In genomic region chr6:115982889-115983288, GRCm38 (mm10) we compare ENCODE assay signal across 14 mouse cellular contexts. TPM values are rescaled to one million over a fixed set of nuclear protein-coding genes. Genes with fewer than 3 reads are reported as not detected.
DNase-seq lines count a peak whose midpoint lies in the region; ATAC-seq and TF ChIP-seq lines count a peak whose summit lies in the region.
"Had no signal": no experiment of that assay in that cellular context is flagged by ENCODE, and none has a peak within 500 bp of the region (broad histone marks: within the 10 kb centered on the region; RNA-seq: fewer than 3 reads in every experiment).

No protein-coding gene starts in this region.

- peak overlapping the region; percentile 53 for H3K4me3 ChIP-seq in gastrocnemius, adult 2 months
- H3K4me3 ChIP-seq in kidney, embryonic 15.5 days (replicated peaks): 0 out of 2 replicates have a peak overlapping the region, but pooled peaks have one; percentile 5
- no peak overlapping the region for H3K4me3 ChIP-seq in heart, embryonic 16.5 days (ENCODE audit: low read length)
- no peak overlapping the region for H3K4me3 ChIP-seq in limb, embryonic 14.5 days (replicated peaks; ENCODE audit: low read length)
- no peak overlapping the region for H3K4me3 ChIP-seq in forebrain, embryonic 16.5 days (replicated peaks; ENCODE audit: low read length)
- H3K4me3 ChIP-seq: forebrain, embryonic 15.5 days had no signal

- 0 out of 2 replicates have a peak overlapping the region, but pooled peaks have one; percentile 5 for H3K9ac ChIP-seq in kidney, embryonic 15.5 days
- no peak overlapping the region for H3K9ac ChIP-seq in heart, embryonic 16.5 days (ENCODE audit: low read length)
- 0 out of 2 replicates have a peak overlapping the region, but pooled peaks have one; percentile 13 for H3K9ac ChIP-seq in limb, embryonic 14.5 days (ENCODE audit: low read depth, low read length, severe bottlenecking)
- H3K9ac ChIP-seq in forebrain, embryonic 16.5 days (replicated peaks; ENCODE audit: low read depth, low read length): no peak overlapping the region
- H3K9ac ChIP-seq: forebrain, embryonic 15.5 days; liver, embryonic 14.5 days had no signal

- no peak for TF ChIP-seq CTCF in gastrocnemius, adult 2 months (IDR thresholded peaks at IDR 0.05)

- no peaks in the 10 kb centered on the region for H3K27me3 ChIP-seq in kidney, embryonic 15.5 days
- no peaks in the 10 kb centered on the region for H3K27me3 ChIP-seq in heart, embryonic 16.5 days (ENCODE audit: control insufficient read depth, insufficient read depth, low read length)
- no peaks in the 10 kb centered on the region for H3K27me3 ChIP-seq in limb, embryonic 14.5 days (ENCODE audit: control insufficient read depth, insufficient read depth, low read length)
- H3K27me3 ChIP-seq in forebrain, embryonic 16.5 days (replicated peaks; ENCODE audit: control insufficient read depth, insufficient read depth, low read length): no peaks in the 10 kb centered on the region
- H3K27me3 ChIP-seq: forebrain, embryonic 15.5 days had no signal

- peaks cover 22% of the 10 kb centered on the region; the same call in 1 of the 2 replicates for H3K36me3 ChIP-seq in kidney, embryonic 15.5 days
- no peaks in the 10 kb centered on the region for H3K36me3 ChIP-seq in heart, embryonic 16.5 days (ENCODE audit: control insufficient read depth, insufficient read depth)
- 0 out of 2 replicates have a peak, but pooled peaks cover 1% of the 10 kb centered on the region for H3K36me3 ChIP-seq in limb, embryonic 14.5 days (ENCODE audit: control insufficient read depth, insufficient read depth, low read length)
- H3K36me3 ChIP-seq in forebrain, embryonic 16.5 days (ENCODE audit: control insufficient read depth, insufficient read depth): no peaks in the 10 kb centered on the region
- H3K36me3 ChIP-seq: forebrain, embryonic 15.5 days had no signal

- 20% methylated on average over 7 of the region's 7 CpGs for WGBS in kidney, embryonic 15.5 days
- WGBS in heart, embryonic 16.5 days: 59% methylated on average over 7 of the region's 7 CpGs
- 65% methylated on average over 7 of the region's 7 CpGs for WGBS in limb, embryonic 14.5 days
- WGBS in forebrain, embryonic 16.5 days: 70% methylated on average over 7 of the region's 7 CpGs

- peak overlapping the region; percentile 84 for H3K27ac ChIP-seq in gastrocnemius, adult 2 months
- peak overlapping the region; percentile 91 for H3K27ac ChIP-seq in kidney, embryonic 15.5 days
- no peak overlapping the region for H3K27ac ChIP-seq in heart, embryonic 16.5 days (ENCODE audit: low read length)
- 0 out of 2 replicates have a peak overlapping the region, but pooled peaks have one; percentile 11 for H3K27ac ChIP-seq in limb, embryonic 14.5 days (replicated peaks; ENCODE audit: low read depth, low read length)
- H3K27ac ChIP-seq in forebrain, embryonic 16.5 days (ENCODE audit: low read length): no peak overlapping the region
- H3K27ac ChIP-seq: forebrain, embryonic 15.5 days; liver, embryonic 14.5 days had no signal

- TF ChIP-seq POLR2A in limb, embryonic 14.5 days (IDR thresholded peaks at IDR 0.05; ENCODE audit: borderline replicate concordance, extremely low read depth, insufficient read depth, insufficient read length): no peak

- H3K4me1 ChIP-seq in kidney, embryonic 15.5 days: peaks cover 91% of the 10 kb centered on the region
- H3K4me1 ChIP-seq in heart, embryonic 16.5 days (ENCODE audit: control insufficient read depth, insufficient read depth, low read length): peaks cover 29% of the 10 kb centered on the region
- peaks cover 28% of the 10 kb centered on the region for H3K4me1 ChIP-seq in limb, embryonic 14.5 days (ENCODE audit: control insufficient read depth, insufficient read depth, low read length)
- H3K4me1 ChIP-seq in forebrain, embryonic 16.5 days (replicated peaks; ENCODE audit: control insufficient read depth, insufficient read depth, low read length): peaks cover 8% of the 10 kb centered on the region

- H3K4me2 ChIP-seq in kidney, embryonic 15.5 days: peak overlapping the region; percentile 43
- peak overlapping the region; percentile 12; the same call in 1 of the 2 replicates for H3K4me2 ChIP-seq in heart, embryonic 16.5 days (ENCODE audit: low read depth, low read length)
- no peak overlapping the region for H3K4me2 ChIP-seq in limb, embryonic 14.5 days (replicated peaks; ENCODE audit: low read depth, low read length, severe bottlenecking)
- no peak overlapping the region for H3K4me2 ChIP-seq in forebrain, embryonic 16.5 days (ENCODE audit: low read length)
- H3K4me2 ChIP-seq: forebrain, embryonic 15.5 days had no signal

- no peaks in the 10 kb centered on the region for H3K9me3 ChIP-seq in kidney, embryonic 15.5 days (replicated peaks)
- no peaks in the 10 kb centered on the region for H3K9me3 ChIP-seq in heart, embryonic 16.5 days (replicated peaks; ENCODE audit: control insufficient read depth, low read length)
- H3K9me3 ChIP-seq in limb, embryonic 14.5 days (ENCODE audit: control insufficient read depth, low read length): no peaks in the 10 kb centered on the region
- H3K9me3 ChIP-seq in forebrain, embryonic 16.5 days (ENCODE audit: control insufficient read depth, low read length): no peaks in the 10 kb centered on the region
- H3K9me3 ChIP-seq: forebrain, embryonic 15.5 days had no signal

- no peak for DNase-seq in gastrocnemius, adult 2 months
- no peak for DNase-seq in gastrocnemius, postnatal 14 days
- DNase-seq in kidney, adult 11 months: no peak
- no peak for DNase-seq in limb, embryonic 14.5 days (ENCODE audit: low spot score)
- DNase-seq in right cerebral cortex, postnatal 36 days (ENCODE audit: low spot score in 2 of 2): no peak
- DNase-seq: cerebellum, adult 9-10 months; spleen, adult 18-20 months had no signal

- ATAC-seq in kidney, embryonic 15.5 days (replicated peaks; ENCODE audit: low FRiP score): peak; percentile 34; the same call in 1 of the 2 replicates
- no peak for ATAC-seq in heart, embryonic 16.5 days (replicated peaks; ENCODE audit: extremely low read depth, insufficient read depth, low FRiP score)
- no peak for ATAC-seq in limb, embryonic 14.5 days (ENCODE audit: low FRiP score, low read depth)
- no peak for ATAC-seq in forebrain, embryonic 16.5 days
- ATAC-seq: forebrain, embryonic 15.5 days had no signal

- intact Hi-C loops in gastrocnemius, adult 2 months (cut with DNase I): no loop called here
- intact Hi-C loops in gastrocnemius, postnatal 14 days (cut with DNase I; ENCODE audit: low total_unique reads): no loop called here

RNA-seq across cellular contexts. Expression of gene Plxnd1, which starts 11.9 kb away (rescaled TPM):
- 10 to 100 TPM; 14.7 to 26.7 TPM for total RNA-seq in gastrocnemius, adult 2 months (2021)
- 10 to 100 TPM; 65.6 to 80.3 TPM for total RNA-seq in gastrocnemius, postnatal 14 days (2021)
- 47.3 and 52.7 TPM in 2 replicates for polyA plus RNA-seq in kidney, embryonic 15.5 days (2015; fragmentation: Nextera tagmentation; extraction: Ambion mirVana)
- polyA plus RNA-seq in heart, embryonic 16.5 days (2015; fragmentation: Nextera tagmentation; extraction: Ambion mirVana): 46.0 and 49.6 TPM in 2 replicates
- polyA plus RNA-seq in limb, embryonic 14.5 days (2012; rRNA removed): 61.9 and 74.1 TPM in 2 replicates
- 39.1 and 50.4 TPM in 2 replicates for polyA plus RNA-seq in limb, embryonic 14.5 days (2014; fragmentation: Nextera tagmentation; extraction: Ambion mirVana)
- 19.4 and 19.8 TPM in 2 replicates for polyA plus RNA-seq in forebrain, embryonic 16.5 days (2015; fragmentation: Nextera tagmentation; extraction: Ambion mirVana)

RNA-seq across cellular contexts. Expression of gene H1foo, which starts 38.2 kb away (rescaled TPM):
- total RNA-seq in gastrocnemius, adult 2 months (2021): not detected
- not detected for total RNA-seq in gastrocnemius, postnatal 14 days (2021)
- not detected in 2 replicates for polyA plus RNA-seq in kidney, embryonic 15.5 days (2015; fragmentation: Nextera tagmentation; extraction: Ambion mirVana)
- not detected in 2 replicates for polyA plus RNA-seq in heart, embryonic 16.5 days (2015; fragmentation: Nextera tagmentation; extraction: Ambion mirVana)
- polyA plus RNA-seq in limb, embryonic 14.5 days (2012; rRNA removed): not detected in 2 replicates
- polyA plus RNA-seq in limb, embryonic 14.5 days (2014; fragmentation: Nextera tagmentation; extraction: Ambion mirVana): not detected in 2 replicates
- polyA plus RNA-seq in forebrain, embryonic 16.5 days (2015; fragmentation: Nextera tagmentation; extraction: Ambion mirVana): not detected in 2 replicates
- total RNA-seq: ES-E14; heart, postnatal 36 days had no signal
- polyA plus RNA-seq: forebrain, embryonic 15.5 days; liver, embryonic 14.5 days had no signal

RNA-seq across cellular contexts. Expression of gene Rho, which starts 51.3 kb away (rescaled TPM):
- total RNA-seq in gastrocnemius, adult 2 months (2021): under 1 TPM in 1 of 2 experiments, not detected in 1; 0.06 TPM
- total RNA-seq in gastrocnemius, postnatal 14 days (2021): under 1 TPM; 0.14 to 0.22 TPM
- polyA plus RNA-seq in kidney, embryonic 15.5 days (2015; fragmentation: Nextera tagmentation; extraction: Ambion mirVana): 0.10 and 0.14 TPM in 2 replicates
- polyA plus RNA-seq in heart, embryonic 16.5 days (2015; fragmentation: Nextera tagmentation; extraction: Ambion mirVana): 0.16 TPM in 1 of 2 replicates, not detected in the other
- 0.67 and 1.1 TPM in 2 replicates for polyA plus RNA-seq in limb, embryonic 14.5 days (2012; rRNA removed)
- polyA plus RNA-seq in limb, embryonic 14.5 days (2014; fragmentation: Nextera tagmentation; extraction: Ambion mirVana): 0.22 TPM in 1 of 2 replicates, not detected in the other
- 0.15 TPM in 1 of 2 replicates, not detected in the other for polyA plus RNA-seq in forebrain, embryonic 16.5 days (2015; fragmentation: Nextera tagmentation; extraction: Ambion mirVana)
- total RNA-seq: heart, postnatal 36 days had no signal

Comparison
In these comparisons a context has a peak if more than half of its experiments do, and no peak if none do; other contexts are left out.
1. H3K27ac ChIP-seq: peak in gastrocnemius, adult 2 months (single experiment), kidney, embryonic 15.5 days (single experiment) and limb, embryonic 14.5 days (single experiment); none in heart, embryonic 16.5 days (single experiment) and forebrain, embryonic 16.5 days (single experiment).
2. H3K4me3 ChIP-seq: peak in gastrocnemius, adult 2 months (single experiment) and kidney, embryonic 15.5 days (single experiment); none in heart, embryonic 16.5 days (single experiment), limb, embryonic 14.5 days (single experiment) and forebrain, embryonic 16.5 days (single experiment).
3. H3K4me2 ChIP-seq: peak in kidney, embryonic 15.5 days (single experiment) and heart, embryonic 16.5 days (single experiment); none in limb, embryonic 14.5 days (single experiment) and forebrain, embryonic 16.5 days (single experiment).
4. H3K9ac ChIP-seq: peak in kidney, embryonic 15.5 days (single experiment) and limb, embryonic 14.5 days (single experiment); none in heart, embryonic 16.5 days (single experiment) and forebrain, embryonic 16.5 days (single experiment).